Mouse (Mus musculus): ENCODE measurements around the gene Cd200r2. TPM values are rescaled to one million over a fixed set of nuclear protein-coding genes. Genes with fewer than 3 reads are reported as not detected.

The Cd200r2 gene
- polyA plus RNA-seq, 1 experiment from 2014 or later, result not detected

- 85% methylated on average over 1 of the region's 1 CpGs for WGBS
- DNase-seq (ENCODE audit: low spot score) (no peak), ATAC-seq (ENCODE audit: low read depth) (no peak)
- Histone ChIP-seq H3K36me3 (ENCODE audit: control insufficient read depth, insufficient read depth, low read length) (no peaks in the 10 kb centered on the region), H3K4me3 (ENCODE audit: low read depth, low read length) (no peak overlapping the region), H3K4me1 (ENCODE audit: control insufficient read depth, insufficient read depth, low read length) (no peaks in the 10 kb centered on the region), H3K9me3 (ENCODE audit: control insufficient read depth, low read length) (no peaks in the 10 kb centered on the region), H3K27me3 (replicated peaks; ENCODE audit: control insufficient read depth, insufficient read depth, low read length) (no peaks in the 10 kb centered on the region), H3K9ac (ENCODE audit: low read depth, low read length) (no peak overlapping the region), H3K4me2 (ENCODE audit: low read depth, low read length) (no peak overlapping the region), H3K27ac (replicated peaks; ENCODE audit: low read depth, low read length) (no peak overlapping the region)
Measured at GRCm38 (mm10) chr16:44932016-44932415, 65.1 kb downstream of the Cd200r2 start.

GRCm38 (mm10) chr16:44943468-44943867 is 76.6 kb downstream of the Cd200r2 start, which contains the start of gene Cd200r3:
TSS of gene Cd200r3 (plus strand) at chr16:44943678.
- DNase-seq (ENCODE audit: low spot score) (no peak), ATAC-seq (ENCODE audit: low read depth) (no peak)
- H3K4me2 ChIP-seq (ENCODE audit: low read depth, low read length), result no peak within 1 kb of the TSS
- H3K9ac ChIP-seq (ENCODE audit: low read depth, low read length), result no peak within 1 kb of the TSS
- no peaks in the 10 kb centered on the region for H3K36me3 ChIP-seq (ENCODE audit: control insufficient read depth, insufficient read depth, low read length)
- WGBS, result 72% methylated on average over 3 of the region's 3 CpGs
- no peak within 1 kb of the TSS for H3K4me3 ChIP-seq (ENCODE audit: low read depth, low read length)
- H3K27me3 ChIP-seq (replicated peaks; ENCODE audit: control insufficient read depth, insufficient read depth, low read length), result no peaks in the 10 kb centered on the region
- no peak within 1 kb of the TSS for H3K27ac ChIP-seq (replicated peaks; ENCODE audit: low read depth, low read length)
- no peaks in the 10 kb centered on the region for H3K4me1 ChIP-seq (ENCODE audit: control insufficient read depth, insufficient read depth, low read length)
- no peaks in the 10 kb centered on the region for H3K9me3 ChIP-seq (ENCODE audit: control insufficient read depth, low read length)

- Histone ChIP-seq H3K4me3 (ENCODE audit: low read depth, low read length) (no peak overlapping the region), H3K4me2 (ENCODE audit: low read depth, low read length) (no peak overlapping the region), H3K27ac (replicated peaks; ENCODE audit: low read depth, low read length) (no peak overlapping the region), H3K4me1 (ENCODE audit: control insufficient read depth, insufficient read depth, low read length) (no peaks in the 10 kb centered on the region), H3K9me3 (ENCODE audit: control insufficient read depth, low read length) (no peaks in the 10 kb centered on the region), H3K27me3 (replicated peaks; ENCODE audit: control insufficient read depth, insufficient read depth, low read length) (no peaks in the 10 kb centered on the region), H3K36me3 (ENCODE audit: control insufficient read depth, insufficient read depth, low read length) (no peaks in the 10 kb centered on the region), H3K9ac (ENCODE audit: low read depth, low read length) (no peak overlapping the region)
- 76% methylated on average over 4 of the region's 4 CpGs for WGBS
- no peak for ATAC-seq (ENCODE audit: low read depth)
- DNase-seq (ENCODE audit: low spot score), result no peak
Measured at GRCm38 (mm10) chr16:44951360-44952114, 84.6 kb downstream of the Cd200r2 start.

- ATAC-seq (ENCODE audit: low read depth) (no peak), DNase-seq (ENCODE audit: low spot score) (no peak)
- no peaks in the 10 kb centered on the region for H3K36me3 ChIP-seq (ENCODE audit: control insufficient read depth, insufficient read depth, low read length)
Measured at GRCm38 (mm10) chr16:44962296-44962695, 95.4 kb downstream of the Cd200r2 start.

GRCm38 (mm10) chr16:44962777-44963176 is 95.9 kb downstream of the Cd200r2 start:
- H3K36me3 ChIP-seq (ENCODE audit: control insufficient read depth, insufficient read depth, low read length), result no peaks in the 10 kb centered on the region
- no peaks in the 10 kb centered on the region for H3K9me3 ChIP-seq (ENCODE audit: control insufficient read depth, low read length)
- no peaks in the 10 kb centered on the region for H3K27me3 ChIP-seq (replicated peaks; ENCODE audit: control insufficient read depth, insufficient read depth, low read length)
- no peak overlapping the region for H3K27ac ChIP-seq (replicated peaks; ENCODE audit: low read depth, low read length)
- WGBS, result 77% methylated on average over 2 of the region's 2 CpGs
- H3K4me1 ChIP-seq (ENCODE audit: control insufficient read depth, insufficient read depth, low read length), result no peaks in the 10 kb centered on the region
- no peak for DNase-seq (ENCODE audit: low spot score)
- no peak overlapping the region for H3K4me3 ChIP-seq (ENCODE audit: low read depth, low read length)
- no peak overlapping the region for H3K9ac ChIP-seq (ENCODE audit: low read depth, low read length)
- ATAC-seq (ENCODE audit: low read depth), result no peak
- H3K4me2 ChIP-seq (ENCODE audit: low read depth, low read length), result no peak overlapping the region

More at GRCm38 (mm10) chr16:44962296-44962695, 95.4 kb downstream of the Cd200r2 start:
- H3K4me3 ChIP-seq (ENCODE audit: low read depth, low read length), result no peak overlapping the region
- H3K4me1 ChIP-seq (ENCODE audit: control insufficient read depth, insufficient read depth, low read length), result no peaks in the 10 kb centered on the region
- H3K9me3 ChIP-seq (ENCODE audit: control insufficient read depth, low read length), result no peaks in the 10 kb centered on the region
- H3K27me3 ChIP-seq (replicated peaks; ENCODE audit: control insufficient read depth, insufficient read depth, low read length), result no peaks in the 10 kb centered on the region
- no peak overlapping the region for H3K9ac ChIP-seq (ENCODE audit: low read depth, low read length)
- H3K4me2 ChIP-seq (ENCODE audit: low read depth, low read length), result no peak overlapping the region
- 84% methylated on average over 2 of the region's 2 CpGs for WGBS
- H3K27ac ChIP-seq (replicated peaks; ENCODE audit: low read depth, low read length), result no peak overlapping the region

- no peaks in the 10 kb centered on the region for H3K27me3 ChIP-seq (replicated peaks; ENCODE audit: control insufficient read depth, insufficient read depth, low read length)
- H3K9me3 ChIP-seq (ENCODE audit: control insufficient read depth, low read length), result no peaks in the 10 kb centered on the region
- H3K36me3 ChIP-seq (ENCODE audit: control insufficient read depth, insufficient read depth, low read length), result no peaks in the 10 kb centered on the region
- DNase-seq (ENCODE audit: low spot score) (no peak), ATAC-seq (ENCODE audit: low read depth) (no peak)
- H3K27ac ChIP-seq (replicated peaks; ENCODE audit: low read depth, low read length), result no peak overlapping the region
- H3K4me2 ChIP-seq (ENCODE audit: low read depth, low read length), result no peak overlapping the region
- H3K4me3 ChIP-seq (ENCODE audit: low read depth, low read length), result no peak overlapping the region
- no peak overlapping the region for H3K9ac ChIP-seq (ENCODE audit: low read depth, low read length)
- no peaks in the 10 kb centered on the region for H3K4me1 ChIP-seq (ENCODE audit: control insufficient read depth, insufficient read depth, low read length)
- 85% methylated on average over 6 of the region's 6 CpGs for WGBS
Measured at GRCm38 (mm10) chr16:44964526-44965374, 97.9 kb downstream of the Cd200r2 start.

- Histone ChIP-seq H3K27me3 (replicated peaks; ENCODE audit: control insufficient read depth, insufficient read depth, low read length) (no peaks in the 10 kb centered on the region), H3K36me3 (ENCODE audit: control insufficient read depth, insufficient read depth, low read length) (no peaks in the 10 kb centered on the region), H3K4me1 (ENCODE audit: control insufficient read depth, insufficient read depth, low read length) (no peaks in the 10 kb centered on the region), H3K9ac (ENCODE audit: low read depth, low read length) (no peak overlapping the region), H3K4me2 (ENCODE audit: low read depth, low read length) (no peak overlapping the region), H3K4me3 (ENCODE audit: low read depth, low read length) (no peak overlapping the region), H3K27ac (replicated peaks; ENCODE audit: low read depth, low read length) (no peak overlapping the region), H3K9me3 (ENCODE audit: control insufficient read depth, low read length) (no peaks in the 10 kb centered on the region)
- ATAC-seq (ENCODE audit: low read depth) (no peak), DNase-seq (ENCODE audit: low spot score) (no peak)
- 91% methylated on average over 8 of the region's 8 CpGs for WGBS
Measured at GRCm38 (mm10) chr16:44965428-44965827, 98.5 kb downstream of the Cd200r2 start.

Data from embryonic facial prominence, embryonic 14.5 days (tissue).